Mouse (Mus musculus): ENCODE results near the gene Ccrl2.

DNA sequence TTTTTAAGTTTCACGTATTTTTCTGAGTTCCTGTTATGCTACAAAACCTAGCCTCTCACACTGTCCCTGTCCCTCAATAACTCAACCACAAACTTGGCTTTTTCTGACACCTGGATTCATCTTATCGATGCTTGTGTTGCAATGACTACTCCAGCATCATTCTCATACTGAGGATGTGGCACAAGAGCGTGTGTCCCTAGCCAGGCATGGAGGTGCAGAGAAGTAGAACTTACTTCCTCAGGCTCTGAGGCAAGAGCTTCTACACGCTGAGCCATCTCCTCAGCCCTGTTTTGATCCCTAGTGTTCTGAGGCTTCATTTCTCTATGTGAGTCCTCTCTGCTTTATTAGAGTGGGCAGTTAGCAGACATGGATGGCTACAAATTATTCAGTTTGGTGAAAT, 23.6 kb downstream of the Ccrl2 start:
- TF ChIP-seq POLR2A (IDR thresholded peaks at IDR 0.05; ENCODE audit: extremely low read depth, insufficient read depth, low read length) (no peak), CTCF (IDR thresholded peaks at IDR 0.05; ENCODE audit: extremely low read depth, insufficient read depth, low read length) (no peak)
